Mouse (Mus musculus): ENCODE measurements around the gene Nbeal2. TPM values are rescaled to one million over a fixed set of nuclear protein-coding genes. Genes with fewer than 3 reads are reported as not detected.

Gene Nbeal2
- total RNA-seq (2014; rRNA removed), result 2.1 and 4.6 TPM in 2 replicates
- polyA plus RNA-seq (2012; rRNA removed), result 11.6 and 12.7 TPM in 2 replicates

DNA sequence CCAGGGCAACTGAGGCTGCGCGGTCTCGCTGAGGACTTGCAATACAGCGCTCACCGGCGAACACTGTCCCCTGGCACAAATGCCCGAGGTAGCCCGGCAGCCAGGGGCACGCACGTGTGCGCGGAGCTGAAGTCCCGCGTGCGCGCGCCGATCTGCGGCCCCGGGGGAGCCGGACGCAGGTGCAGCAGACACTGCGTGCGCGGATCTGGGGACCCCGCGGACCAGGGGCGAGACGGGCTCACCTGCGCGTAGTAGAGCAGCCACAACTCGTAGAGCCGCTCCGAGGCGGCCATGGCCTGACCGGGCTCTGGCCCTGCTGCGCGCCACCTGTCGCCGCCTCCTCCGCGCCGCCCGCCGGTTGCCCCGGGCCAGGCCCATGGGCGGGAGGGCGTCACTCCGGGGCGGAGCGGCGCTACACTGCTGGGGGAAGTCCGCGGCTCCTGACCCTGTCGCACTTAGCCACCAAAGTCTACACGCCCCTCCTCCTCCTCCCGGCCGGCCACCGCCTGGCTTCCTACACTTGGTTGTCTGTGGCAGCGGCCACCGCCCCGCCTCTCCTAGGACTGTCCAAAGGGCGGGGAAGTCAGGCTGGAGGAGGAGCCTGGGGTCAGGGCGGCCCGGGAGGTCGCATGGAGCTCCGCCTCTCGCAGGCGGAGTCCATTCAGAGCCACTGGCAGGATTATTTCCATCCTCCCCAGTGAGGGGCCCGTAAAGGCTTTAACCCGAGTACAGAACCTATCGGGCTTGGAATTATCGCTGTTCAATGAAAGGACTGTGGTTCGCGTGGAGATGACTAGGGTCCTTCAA, at the start of gene Nbeal2:
Gene Nbeal2, minus strand, starts transcription at position 507 of the 807 bp plus-strand sequence.
- peak; percentile 62; the same call in 1 of the 2 replicates for TF ChIP-seq POLR2A (IDR thresholded peaks at IDR 0.05; ENCODE audit: extremely low read depth, insufficient read depth, low read length)
- 0 out of 2 replicates have a peak, but pooled peaks have one; percentile 4 for TF ChIP-seq CTCF (IDR thresholded peaks at IDR 0.05; ENCODE audit: low read depth, low read length)
- Histone ChIP-seq H3K27me3 (ENCODE audit: control insufficient read depth, insufficient read depth, low read length) (no peaks in the 10 kb centered on the region), H3K79me2 (ENCODE audit: control insufficient read depth, insufficient read depth, low read length) (peaks cover 21% of the 10 kb centered on the region; the same call in 1 of the 2 replicates), H3K36me3 (ENCODE audit: control insufficient read depth, insufficient read depth, low read length) (no peaks in the 10 kb centered on the region), H3K4me1 (ENCODE audit: control insufficient read depth, insufficient read depth, low read length) (peaks cover 25% of the 10 kb centered on the region), H3K27ac (replicated peaks; ENCODE audit: insufficient read depth, low read depth, low read length) (peak within 1 kb of the TSS; percentile 69), H3K9ac (ENCODE audit: low read depth, low read length) (peak within 1 kb of the TSS; percentile 92), H3K4me3 (ENCODE audit: insufficient read depth, low read depth, low read length) (peak within 1 kb of the TSS; percentile 86)
- DNase-seq (ENCODE audit: extremely low read depth, low read depth, low spot score), result peak; percentile 94
- WGBS, result under 1% methylated on average over 69 of the region's 75 CpGs

DNA sequence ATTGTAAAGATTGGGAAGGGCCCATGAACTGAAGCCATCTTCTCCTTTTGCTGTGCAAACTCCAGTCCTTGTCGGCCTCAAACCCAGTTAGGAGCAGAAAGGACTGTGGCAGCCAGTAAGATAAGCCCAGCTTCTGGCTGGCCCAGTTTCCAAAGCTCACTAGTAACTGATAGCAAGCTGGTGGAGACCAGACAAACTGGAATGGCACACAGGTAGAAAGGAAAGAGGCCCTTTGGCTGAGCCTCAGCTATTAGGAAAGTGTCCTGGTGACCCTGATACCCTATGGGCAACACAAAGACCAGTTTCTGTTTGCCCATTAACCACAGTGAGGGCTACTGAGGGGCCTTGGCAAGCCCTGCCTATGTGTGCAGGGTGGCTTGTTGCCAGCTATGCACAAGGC, 48.9 kb upstream of the Nbeal2 start:
- TF ChIP-seq POLR2A (IDR thresholded peaks at IDR 0.05; ENCODE audit: extremely low read depth, insufficient read depth, low read length) (no peak), CTCF (IDR thresholded peaks at IDR 0.05; ENCODE audit: low read depth, low read length) (no peak)
- Histone ChIP-seq H3K9ac (ENCODE audit: low read depth, low read length) (no peak overlapping the region), H3K36me3 (ENCODE audit: control insufficient read depth, insufficient read depth, low read length) (no peaks in the 10 kb centered on the region), H3K79me2 (ENCODE audit: control insufficient read depth, insufficient read depth, low read length) (no peaks in the 10 kb centered on the region; the same call in 1 of the 2 replicates), H3K27me3 (ENCODE audit: control insufficient read depth, insufficient read depth, low read length) (no peaks in the 10 kb centered on the region), H3K4me3 (ENCODE audit: insufficient read depth, low read depth, low read length) (no peak overlapping the region), H3K27ac (replicated peaks; ENCODE audit: insufficient read depth, low read depth, low read length) (peak overlapping the region; percentile 5; the same call in 1 of the 2 replicates), H3K4me1 (ENCODE audit: control insufficient read depth, insufficient read depth, low read length) (peaks cover 19% of the 10 kb centered on the region)
- 7% methylated on average over 1 of the region's 1 CpGs for WGBS
- peak; percentile 94 for DNase-seq (ENCODE audit: extremely low read depth, low read depth, low spot score)

DNA sequence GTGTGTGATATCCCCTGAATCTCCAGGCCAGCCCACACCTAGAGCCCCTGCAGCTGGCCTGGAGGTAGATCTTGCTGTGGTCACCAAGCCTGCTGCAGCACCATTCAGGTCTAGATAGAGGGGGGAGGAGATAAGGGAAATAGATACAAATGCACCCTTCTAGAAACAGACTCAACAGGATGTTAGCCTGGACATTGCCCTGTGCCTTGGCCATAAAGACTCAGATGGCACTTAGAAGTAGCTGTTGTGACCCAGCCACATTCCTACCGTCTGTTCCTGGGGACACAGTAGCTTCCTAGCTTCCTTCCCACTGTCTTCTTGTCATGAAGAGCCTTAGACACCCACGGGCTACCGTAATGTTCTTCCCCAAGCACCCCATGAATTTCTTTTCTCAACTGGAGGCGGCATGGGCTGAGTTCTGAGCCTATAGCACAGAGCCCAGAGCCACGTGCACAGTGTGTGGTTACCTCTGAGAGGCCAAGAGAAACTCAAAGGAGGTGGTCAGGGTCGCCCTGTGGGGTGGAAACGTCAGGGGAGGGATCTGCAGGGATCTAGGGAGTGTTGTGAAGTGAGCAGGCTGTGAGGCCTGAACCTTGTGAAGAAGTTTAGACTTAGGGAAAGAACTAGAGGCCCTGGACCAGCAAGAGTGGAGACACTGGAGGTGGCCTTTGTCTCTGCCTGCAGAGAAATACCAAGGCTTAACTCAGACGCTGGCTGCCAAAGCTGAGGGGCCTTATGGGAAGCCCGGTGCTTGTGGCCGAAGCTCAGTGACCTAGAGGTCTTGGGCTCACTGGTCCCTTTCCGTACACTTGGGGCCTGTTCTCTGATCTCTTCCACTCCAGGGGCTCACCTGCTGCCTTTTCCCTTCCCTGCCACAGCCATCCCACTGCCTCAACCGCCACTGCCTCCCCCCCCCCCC, 47.4 kb upstream of the Nbeal2 start:
- 88% methylated on average over 11 of the region's 12 CpGs for WGBS
- H3K79me2 ChIP-seq (ENCODE audit: control insufficient read depth, insufficient read depth, low read length), result peaks cover 4% of the 10 kb centered on the region; the same call in 1 of the 2 replicates
- no peak overlapping the region for H3K27ac ChIP-seq (replicated peaks; ENCODE audit: insufficient read depth, low read depth, low read length)
- no peak overlapping the region for H3K4me3 ChIP-seq (ENCODE audit: insufficient read depth, low read depth, low read length)
- H3K4me1 ChIP-seq (ENCODE audit: control insufficient read depth, insufficient read depth, low read length), result peaks cover 19% of the 10 kb centered on the region
- no peak for TF ChIP-seq POLR2A (IDR thresholded peaks at IDR 0.05; ENCODE audit: extremely low read depth, insufficient read depth, low read length)
- DNase-seq (ENCODE audit: extremely low read depth, low read depth, low spot score), result no peak
- no peak overlapping the region for H3K9ac ChIP-seq (ENCODE audit: low read depth, low read length)
- H3K27me3 ChIP-seq (ENCODE audit: control insufficient read depth, insufficient read depth, low read length), result no peaks in the 10 kb centered on the region
- no peaks in the 10 kb centered on the region for H3K36me3 ChIP-seq (ENCODE audit: control insufficient read depth, insufficient read depth, low read length)

DNA sequence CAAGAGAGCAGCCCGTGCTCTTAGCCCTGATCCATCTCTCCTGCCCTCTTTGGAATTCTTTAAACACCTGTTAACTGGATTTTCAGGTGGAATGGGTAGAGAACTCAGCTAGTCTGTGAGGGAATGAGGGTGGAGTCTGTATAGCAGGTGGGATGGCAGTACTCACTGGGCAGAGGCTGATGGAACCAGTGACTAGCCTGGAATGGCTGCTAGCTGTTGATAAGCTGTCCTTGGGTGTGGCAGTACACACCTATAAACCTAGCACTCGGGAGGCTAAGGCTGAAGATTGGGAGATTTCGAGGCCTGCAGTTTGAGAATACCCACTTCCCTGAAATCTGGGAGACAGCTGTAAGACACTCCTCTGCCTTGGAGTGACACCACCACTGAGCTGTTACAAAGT, 45.6 kb upstream of the Nbeal2 start:
- H3K36me3 ChIP-seq (ENCODE audit: control insufficient read depth, insufficient read depth, low read length), result no peaks in the 10 kb centered on the region
- peaks cover 31% of the 10 kb centered on the region for H3K4me1 ChIP-seq (ENCODE audit: control insufficient read depth, insufficient read depth, low read length)
- TF ChIP-seq CTCF (IDR thresholded peaks at IDR 0.05; ENCODE audit: low read depth, low read length), result no peak
- no peak for TF ChIP-seq POLR2A (IDR thresholded peaks at IDR 0.05; ENCODE audit: extremely low read depth, insufficient read depth, low read length)
- no peaks in the 10 kb centered on the region for H3K27me3 ChIP-seq (ENCODE audit: control insufficient read depth, insufficient read depth, low read length)
- H3K4me3 ChIP-seq (ENCODE audit: insufficient read depth, low read depth, low read length), result no peak overlapping the region
- H3K27ac ChIP-seq (replicated peaks; ENCODE audit: insufficient read depth, low read depth, low read length), result no peak overlapping the region
- WGBS, result 99% methylated on average over 3 of the region's 3 CpGs
- DNase-seq (ENCODE audit: extremely low read depth, low read depth, low spot score), result no peak
- no peak overlapping the region for H3K9ac ChIP-seq (ENCODE audit: low read depth, low read length)
- peaks cover 5% of the 10 kb centered on the region; the same call in 1 of the 2 replicates for H3K79me2 ChIP-seq (ENCODE audit: control insufficient read depth, insufficient read depth, low read length)

DNA sequence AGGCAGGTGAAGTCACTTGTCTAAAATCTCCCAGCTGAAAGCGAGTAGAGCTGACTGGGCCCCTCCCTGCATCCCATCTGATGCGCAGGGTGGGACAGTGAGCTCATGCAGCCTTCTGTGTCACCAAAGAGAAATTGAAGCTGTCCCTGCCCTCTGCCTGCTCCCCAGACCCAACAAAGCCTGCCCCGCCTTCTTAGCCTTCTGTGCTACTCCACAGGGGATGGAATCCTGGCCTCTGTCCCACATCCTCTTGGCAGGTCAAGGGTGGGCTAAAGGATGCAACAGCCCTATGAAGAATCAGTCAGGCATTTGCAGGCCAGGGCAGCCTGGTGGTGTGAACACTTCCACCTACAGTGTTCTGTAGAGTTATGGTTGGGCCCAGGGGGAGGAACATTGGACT, 43.5 kb upstream of the Nbeal2 start:
- DNase-seq (ENCODE audit: extremely low read depth, low read depth, low spot score), result no peak
- H3K79me2 ChIP-seq (ENCODE audit: control insufficient read depth, insufficient read depth, low read length), result peaks cover 5% of the 10 kb centered on the region; the same call in 1 of the 2 replicates
- no peaks in the 10 kb centered on the region for H3K27me3 ChIP-seq (ENCODE audit: control insufficient read depth, insufficient read depth, low read length)
- H3K4me1 ChIP-seq (ENCODE audit: control insufficient read depth, insufficient read depth, low read length), result peaks cover 17% of the 10 kb centered on the region
- H3K36me3 ChIP-seq (ENCODE audit: control insufficient read depth, insufficient read depth, low read length), result no peaks in the 10 kb centered on the region
- WGBS, result 92% methylated on average over 3 of the region's 3 CpGs
- no peak overlapping the region for H3K4me3 ChIP-seq (ENCODE audit: insufficient read depth, low read depth, low read length)
- H3K27ac ChIP-seq (replicated peaks; ENCODE audit: insufficient read depth, low read depth, low read length), result no peak overlapping the region
- TF ChIP-seq CTCF (IDR thresholded peaks at IDR 0.05; ENCODE audit: low read depth, low read length) (no peak), POLR2A (IDR thresholded peaks at IDR 0.05; ENCODE audit: extremely low read depth, insufficient read depth, low read length) (no peak)
- no peak overlapping the region for H3K9ac ChIP-seq (ENCODE audit: low read depth, low read length)
